In genomic region chr8:106210821-106211345, GRCm38 (mm10) we compare ENCODE assay signal across 8 mouse cellular contexts. TPM values are rescaled to one million over a fixed set of nuclear protein-coding genes. Genes with fewer than 3 reads are reported as not detected.
DNase-seq lines count a peak whose midpoint lies in the region; ATAC-seq and TF ChIP-seq lines count a peak whose summit lies in the region.

Slc7a6os (minus strand) TSS chr8:106210935.
Prmt7 (plus strand) TSS chr8:106210936.

- peaks cover 8% of the 10 kb centered on the region; the same call in 1 of the 2 replicates for H3K4me1 ChIP-seq in forebrain, embryonic 11.5 days (replicated peaks; ENCODE audit: control insufficient read depth, insufficient read depth, low read length)
- H3K4me1 ChIP-seq in heart, embryonic 16.5 days (ENCODE audit: control insufficient read depth, insufficient read depth, low read length) = peaks cover 10% of the 10 kb centered on the region
- H3K4me1 ChIP-seq in liver, embryonic 16.5 days (ENCODE audit: control insufficient read depth, low read depth, low read length) = peaks cover 12% of the 10 kb centered on the region
- H3K4me1 ChIP-seq in neural tube, embryonic 13.5 days (replicated peaks) = peaks cover 26% of the 10 kb centered on the region
- no peaks in the 10 kb centered on the region for H3K4me1 ChIP-seq in testis, adult 2 months (ENCODE audit: control insufficient read depth, insufficient read depth, low read length)

- H3K27ac ChIP-seq in forebrain, embryonic 11.5 days (ENCODE audit: low read depth, low read length) = peak within 1 kb of the TSS; percentile 88
- H3K27ac ChIP-seq in heart, embryonic 16.5 days (ENCODE audit: low read length) = peak within 1 kb of the TSS; percentile 86
- H3K27ac ChIP-seq in liver, embryonic 16.5 days (ENCODE audit: low read length) = peak within 1 kb of the TSS; percentile 90
- peak within 1 kb of the TSS; percentile 91 for H3K27ac ChIP-seq in neural tube, embryonic 13.5 days (replicated peaks)
- peak within 1 kb of the TSS; percentile 85 for H3K27ac ChIP-seq in testis, adult 2 months (ENCODE audit: control insufficient read depth, insufficient read depth, low read depth, low read length)

- no peaks in the 10 kb centered on the region; the same call in 1 of the 2 replicates for H3K36me3 ChIP-seq in forebrain, embryonic 11.5 days (ENCODE audit: control insufficient read depth, insufficient read depth, low read length)
- H3K36me3 ChIP-seq in heart, embryonic 16.5 days (ENCODE audit: control insufficient read depth, insufficient read depth) = peaks cover 5% of the 10 kb centered on the region; the same call in 1 of the 2 replicates
- peaks cover 5% of the 10 kb centered on the region; the same call in 1 of the 2 replicates for H3K36me3 ChIP-seq in liver, embryonic 16.5 days (ENCODE audit: control insufficient read depth, insufficient read depth)
- peaks cover 53% of the 10 kb centered on the region for H3K36me3 ChIP-seq in neural tube, embryonic 13.5 days
- no peaks in the 10 kb centered on the region for H3K36me3 ChIP-seq in testis, adult 2 months (ENCODE audit: control insufficient read depth, insufficient read depth, low read length)

- H3K9ac ChIP-seq in forebrain, embryonic 11.5 days (ENCODE audit: low read length) = peak within 1 kb of the TSS; percentile 89
- peak within 1 kb of the TSS; percentile 89 for H3K9ac ChIP-seq in heart, embryonic 16.5 days (ENCODE audit: low read length)
- H3K9ac ChIP-seq in liver, embryonic 16.5 days (ENCODE audit: low read depth, low read length) = peak within 1 kb of the TSS; percentile 94
- H3K9ac ChIP-seq in neural tube, embryonic 13.5 days = peak within 1 kb of the TSS; percentile 92

- DNase-seq in CD8-positive naive resting alpha-beta T cell, adult 2 months (ENCODE audit: low read depth in 2 of 2, low spot score in 2 of 2) = peak; percentile 90 to 92
- peak; percentile 91 for DNase-seq in c-Kit-positive CD71-negative TER-119-negative erythroid progenitor cells, embryonic 14.5 days (ENCODE audit: low read depth)
- peak; percentile 97 for DNase-seq in forebrain, embryonic 11.5 days (ENCODE audit: low spot score)
- DNase-seq in kidney, postnatal 4 days = peak; percentile 97 to 98

- peak; percentile 97 for TF ChIP-seq POLR2A in testis, adult 2 months (IDR thresholded peaks at IDR 0.05; ENCODE audit: control insufficient read depth, low read depth, low read length)

- TF ChIP-seq CTCF in testis, adult 2 months (IDR thresholded peaks at IDR 0.05; ENCODE audit: control insufficient read depth, insufficient read depth, insufficient replicate concordance, low read depth, low read length) = no peak

- ATAC-seq in forebrain, embryonic 11.5 days (replicated peaks; ENCODE audit: low FRiP score) = peak; percentile 99
- ATAC-seq in heart, embryonic 16.5 days (replicated peaks; ENCODE audit: extremely low read depth, insufficient read depth, low FRiP score) = peak; percentile 99
- peak; percentile 99 for ATAC-seq in liver, embryonic 16.5 days (ENCODE audit: low read depth)
- ATAC-seq in neural tube, embryonic 13.5 days (ENCODE audit: low read depth) = peak; percentile 99

- peak within 1 kb of the TSS; percentile 84 for H3K4me2 ChIP-seq in forebrain, embryonic 11.5 days (ENCODE audit: low read depth, low read length, severe bottlenecking)
- H3K4me2 ChIP-seq in heart, embryonic 16.5 days (ENCODE audit: low read depth, low read length) = peak within 1 kb of the TSS; percentile 79
- H3K4me2 ChIP-seq in liver, embryonic 16.5 days (ENCODE audit: low read depth, low read length) = peak within 1 kb of the TSS; percentile 84
- peak within 1 kb of the TSS; percentile 91 for H3K4me2 ChIP-seq in neural tube, embryonic 13.5 days

- H3K27me3 ChIP-seq in forebrain, embryonic 11.5 days (ENCODE audit: control insufficient read depth, insufficient read depth, low read length) = no peaks in the 10 kb centered on the region
- H3K27me3 ChIP-seq in heart, embryonic 16.5 days (ENCODE audit: control insufficient read depth, insufficient read depth, low read length) = no peaks in the 10 kb centered on the region
- no peaks in the 10 kb centered on the region for H3K27me3 ChIP-seq in liver, embryonic 16.5 days (ENCODE audit: control insufficient read depth, insufficient read depth, low read depth, low read length)
- H3K27me3 ChIP-seq in neural tube, embryonic 13.5 days = no peaks in the 10 kb centered on the region
- H3K27me3 ChIP-seq in testis, adult 2 months (ENCODE audit: control insufficient read depth, insufficient read depth, low read length) = no peaks in the 10 kb centered on the region

- peak within 1 kb of the TSS; percentile 85 for H3K4me3 ChIP-seq in forebrain, embryonic 11.5 days (ENCODE audit: low read depth, low read length)
- peak within 1 kb of the TSS; percentile 73 for H3K4me3 ChIP-seq in heart, embryonic 16.5 days (ENCODE audit: low read length)
- H3K4me3 ChIP-seq in liver, embryonic 16.5 days (ENCODE audit: low read depth, low read length) = peak within 1 kb of the TSS; percentile 93
- H3K4me3 ChIP-seq in neural tube, embryonic 13.5 days = peak within 1 kb of the TSS; percentile 79
- H3K4me3 ChIP-seq in testis, adult 2 months (ENCODE audit: control insufficient read depth, low read depth, low read length) = peak within 1 kb of the TSS; percentile 89

- WGBS in forebrain, embryonic 11.5 days = under 1% methylated on average over 52 of the region's 52 CpGs
- WGBS in heart, embryonic 16.5 days = under 1% methylated on average over 52 of the region's 52 CpGs
- WGBS in liver, embryonic 16.5 days (ENCODE audit: insufficient replicate concordance) = under 1% methylated on average over 52 of the region's 52 CpGs
- 0% methylated on average over 52 of the region's 52 CpGs for WGBS in neural tube, embryonic 13.5 days

- H3K9me3 ChIP-seq in forebrain, embryonic 11.5 days (ENCODE audit: control insufficient read depth, low read length) = no peaks in the 10 kb centered on the region
- no peaks in the 10 kb centered on the region for H3K9me3 ChIP-seq in heart, embryonic 16.5 days (replicated peaks; ENCODE audit: control insufficient read depth, low read length)
- no peaks in the 10 kb centered on the region for H3K9me3 ChIP-seq in liver, embryonic 16.5 days (replicated peaks; ENCODE audit: control insufficient read depth, low read length)
- H3K9me3 ChIP-seq in neural tube, embryonic 13.5 days = no peaks in the 10 kb centered on the region

RNA-seq across cellular contexts. Expression of gene Slc7a6os, which starts in this region (rescaled TPM):
- 44.1 and 46.8 TPM in 2 replicates for polyA plus RNA-seq in forebrain, embryonic 11.5 days (2014; fragmentation: Nextera tagmentation; extraction: Ambion mirVana)
- 20.1 and 21.1 TPM in 2 replicates for polyA plus RNA-seq in heart, embryonic 16.5 days (2015; fragmentation: Nextera tagmentation; extraction: Ambion mirVana)
- 9.2 and 9.7 TPM in 2 replicates for polyA plus RNA-seq in liver, embryonic 16.5 days (2015; fragmentation: Nextera tagmentation; extraction: Ambion mirVana)
- polyA plus RNA-seq in neural tube, embryonic 13.5 days (2015; fragmentation: Nextera tagmentation; extraction: Ambion mirVana) = 37.7 and 41.7 TPM in 2 replicates
- polyA plus RNA-seq in testis, adult 2 months (2012; rRNA removed) = 10.6 and 11.7 TPM in 2 replicates

RNA-seq across cellular contexts. Expression of gene Prmt7, which starts in this region (rescaled TPM):
- polyA plus RNA-seq in forebrain, embryonic 11.5 days (2014; fragmentation: Nextera tagmentation; extraction: Ambion mirVana) = 68.8 and 73.1 TPM in 2 replicates
- 34.1 and 34.4 TPM in 2 replicates for polyA plus RNA-seq in heart, embryonic 16.5 days (2015; fragmentation: Nextera tagmentation; extraction: Ambion mirVana)
- polyA plus RNA-seq in liver, embryonic 16.5 days (2015; fragmentation: Nextera tagmentation; extraction: Ambion mirVana) = 18.0 and 19.7 TPM in 2 replicates
- polyA plus RNA-seq in neural tube, embryonic 13.5 days (2015; fragmentation: Nextera tagmentation; extraction: Ambion mirVana) = 54.2 and 58.5 TPM in 2 replicates
- polyA plus RNA-seq in testis, adult 2 months (2012; rRNA removed) = 78.8 and 86.9 TPM in 2 replicates

Comparison
In these comparisons a context has a peak if more than half of its experiments do, and no peak if none do; other contexts are left out.
1. Peak in every context shown above with its lines: DNase-seq, ATAC-seq, H3K4me3 ChIP-seq and H3K27ac ChIP-seq.